Mouse (Mus musculus) midbrain, embryonic 12.5 days (tissue): ENCODE measurements at regions not wholly inside any gene's neighbourhood (a gene's known extent, or its start where the extent isn't known, plus 50 kb on each side); places are given as distances from the start of the nearest gene placed in this dataset.
"Not testable (repeated sequence)": the region's sequence is repeated elsewhere in the genome, so short reads cannot be mapped to it uniquely, and the experiment has no call there.

Experiments used
- ATAC-seq: fragments of 200-750 bp; cut with Nextera tagmentation; 2 replicates; pipeline ENCODE4 v1.8.0; 2017; ENCODE audit warnings: low read depth, moderate TSS enrichment, moderate library complexity; ENCODE audit not compliant: low FRiP score
- H3K27ac ChIP-seq: fragments of 300-500 bp; sonication (generic); replicated peaks from 2 replicates; pipeline ENCODE4 v1.5.1; 2016; ENCODE audit warnings: mild to moderate bottlenecking
- H3K27me3 ChIP-seq: fragments of 300-500 bp; sonication (generic); 2 replicates; pipeline ENCODE4 v1.6.1; 2016; ENCODE audit warnings: mild to moderate bottlenecking
- H3K36me3 ChIP-seq: fragments of 300-500 bp; sonication (generic); 2 replicates; pipeline ENCODE4 v1.6.1; 2016
- H3K4me1 ChIP-seq: fragments of 300-500 bp; sonication (generic); 2 replicates; pipeline ENCODE4 v1.6.1; 2016
- H3K4me2 ChIP-seq: fragments of 300-500 bp; sonication (generic); replicated peaks from 2 replicates; pipeline ENCODE4 v1.6.1; 2016; ENCODE audit warnings: mild to moderate bottlenecking, moderate library complexity
- H3K4me3 ChIP-seq: fragments of 300-500 bp; sonication (generic); 2 replicates; pipeline ENCODE4 v1.5.1; 2016; ENCODE audit warnings: mild to moderate bottlenecking
- H3K9ac ChIP-seq: fragments of 300-500 bp; sonication (generic); replicated peaks from 2 replicates; pipeline ENCODE4 v1.6.1; 2016; ENCODE audit warnings: mild to moderate bottlenecking, moderate library complexity
- H3K9me3 ChIP-seq: fragments of 300-500 bp; sonication (generic); 2 replicates; pipeline ENCODE4 v1.6.1; 2016; ENCODE audit warnings: mild to moderate bottlenecking
- WGBS: fragments of 180-500 bp; shearing (Covaris S2); methylation state at CpG from one replicate; pipeline ENCODE4 v1.1.7; 2016; 5-methylcytosine and 5-hydroxymethylcytosine counted together

GRCm38 (mm10) chr6:37703946-37704345, 166.7 kb upstream of the Trim24 start:
- 91% methylated on average over 2 of the region's 2 CpGs for WGBS
- no peaks in the 10 kb centered on the region for H3K4me1 ChIP-seq

GRCm38 (mm10) chr6:37705733-37706145, 164.9 kb upstream of the Trim24 start:
- WGBS = 93% methylated on average over 1 of the region's 1 CpGs
- Histone ChIP-seq H3K9me3 (0 out of 2 replicates have a peak, but pooled peaks cover 3% of the 10 kb centered on the region), H3K27ac (no peak overlapping the region), H3K4me1 (no peaks in the 10 kb centered on the region), H3K4me2 (no peak overlapping the region), H3K4me3 (no peak overlapping the region), H3K36me3 (no peaks in the 10 kb centered on the region), H3K27me3 (no peaks in the 10 kb centered on the region), H3K9ac (no peak overlapping the region)
- no peak for ATAC-seq

More at GRCm38 (mm10) chr6:37703946-37704345, 166.7 kb upstream of the Trim24 start:
- H3K27ac ChIP-seq = no peak overlapping the region
- 0 out of 2 replicates have a peak, but pooled peaks cover 3% of the 10 kb centered on the region for H3K9me3 ChIP-seq
- no peaks in the 10 kb centered on the region for H3K27me3 ChIP-seq
- ATAC-seq = no peak
- H3K36me3 ChIP-seq = no peaks in the 10 kb centered on the region
- H3K9ac ChIP-seq = no peak overlapping the region
- no peak overlapping the region for H3K4me2 ChIP-seq
- H3K4me3 ChIP-seq = no peak overlapping the region

- 74% methylated on average over 1 of the region's 1 CpGs for WGBS
- H3K27ac ChIP-seq, H3K9ac ChIP-seq, H3K4me1 ChIP-seq, H3K4me2 ChIP-seq, H3K4me3 ChIP-seq, H3K27me3 ChIP-seq, ATAC-seq, H3K36me3 ChIP-seq, H3K9me3 ChIP-seq: not testable (repeated sequence)
Observed at GRCm38 (mm10) chr6:37707671-37708070, 162.9 kb upstream of the Trim24 start.

- ATAC-seq = no peak
- WGBS = 75% methylated on average over 1 of the region's 1 CpGs
Observed at GRCm38 (mm10) chr6:37711766-37712165, 158.8 kb upstream of the Trim24 start.

GRCm38 (mm10) chr6:37713411-37713810, 157.2 kb upstream of the Trim24 start:
- Histone ChIP-seq H3K4me2 (no peak overlapping the region), H3K27me3 (no peaks in the 10 kb centered on the region), H3K9me3 (no peaks in the 10 kb centered on the region), H3K4me1 (peaks cover 6% of the 10 kb centered on the region; the same call in 1 of the 2 replicates), H3K36me3 (no peaks in the 10 kb centered on the region), H3K9ac (no peak overlapping the region), H3K27ac (no peak overlapping the region), H3K4me3 (no peak overlapping the region)
- no peak for ATAC-seq
- WGBS = 91% methylated on average over 4 of the region's 4 CpGs

More at GRCm38 (mm10) chr6:37711766-37712165, 158.8 kb upstream of the Trim24 start:
- Histone ChIP-seq H3K4me2 (no peak overlapping the region), H3K4me1 (peaks cover 6% of the 10 kb centered on the region; the same call in 1 of the 2 replicates), H3K27ac (no peak overlapping the region), H3K27me3 (no peaks in the 10 kb centered on the region), H3K9me3 (0 out of 2 replicates have a peak, but pooled peaks cover 1% of the 10 kb centered on the region), H3K36me3 (no peaks in the 10 kb centered on the region), H3K9ac (no peak overlapping the region), H3K4me3 (no peak overlapping the region)

GRCm38 (mm10) chr6:37714223-37714928, 156.2 kb upstream of the Trim24 start:
- H3K27ac ChIP-seq = no peak overlapping the region
- H3K36me3 ChIP-seq = no peaks in the 10 kb centered on the region
- H3K4me2 ChIP-seq = no peak overlapping the region
- no peaks in the 10 kb centered on the region for H3K27me3 ChIP-seq
- H3K9ac ChIP-seq = no peak overlapping the region
- no peaks in the 10 kb centered on the region for H3K9me3 ChIP-seq
- H3K4me3 ChIP-seq = no peak overlapping the region
- ATAC-seq = no peak
- H3K4me1 ChIP-seq = peaks cover 6% of the 10 kb centered on the region; the same call in 1 of the 2 replicates
- 27% methylated on average over 5 of the region's 6 CpGs for WGBS

- no peaks in the 10 kb centered on the region for H3K27me3 ChIP-seq
- no peaks in the 10 kb centered on the region for H3K4me1 ChIP-seq
- no peaks in the 10 kb centered on the region for H3K9me3 ChIP-seq
- WGBS = 72% methylated on average over 1 of the region's 1 CpGs
- H3K27ac ChIP-seq = no peak overlapping the region
- no peak overlapping the region for H3K4me3 ChIP-seq
- H3K4me2 ChIP-seq = no peak overlapping the region
- no peaks in the 10 kb centered on the region for H3K36me3 ChIP-seq
- ATAC-seq = no peak
- H3K9ac ChIP-seq = no peak overlapping the region
Observed at GRCm38 (mm10) chr6:37721736-37722135, 148.9 kb upstream of the Trim24 start.

GRCm38 (mm10) chr6:37723337-37723736, 147.3 kb upstream of the Trim24 start:
- Histone ChIP-seq H3K9ac (no peak overlapping the region), H3K4me1 (no peaks in the 10 kb centered on the region), H3K4me3 (no peak overlapping the region), H3K9me3 (no peaks in the 10 kb centered on the region), H3K27ac (no peak overlapping the region), H3K27me3 (no peaks in the 10 kb centered on the region), H3K36me3 (no peaks in the 10 kb centered on the region), H3K4me2 (no peak overlapping the region)
- no peak for ATAC-seq
- 69% methylated on average over 4 of the region's 4 CpGs for WGBS

- Histone ChIP-seq H3K4me3 (no peak overlapping the region), H3K4me2 (no peak overlapping the region), H3K27ac (no peak overlapping the region), H3K9me3 (no peaks in the 10 kb centered on the region), H3K9ac (no peak overlapping the region), H3K27me3 (no peaks in the 10 kb centered on the region), H3K4me1 (no peaks in the 10 kb centered on the region), H3K36me3 (no peaks in the 10 kb centered on the region)
- WGBS = 95% methylated on average over 5 of the region's 5 CpGs
- no peak for ATAC-seq
Observed at GRCm38 (mm10) chr6:37724240-37724639, 146.4 kb upstream of the Trim24 start.

- no peak for ATAC-seq
- Histone ChIP-seq H3K27ac (no peak overlapping the region), H3K36me3 (no peaks in the 10 kb centered on the region), H3K9ac (no peak overlapping the region), H3K9me3 (no peaks in the 10 kb centered on the region), H3K27me3 (no peaks in the 10 kb centered on the region), H3K4me2 (no peak overlapping the region), H3K4me1 (peaks cover 4% of the 10 kb centered on the region; the same call in 1 of the 2 replicates), H3K4me3 (no peak overlapping the region)
- 85% methylated on average over 2 of the region's 2 CpGs for WGBS
Observed at GRCm38 (mm10) chr6:37728621-37729020, 142.0 kb upstream of the Trim24 start.

- H3K4me1 ChIP-seq = peaks cover 4% of the 10 kb centered on the region; the same call in 1 of the 2 replicates
- H3K9ac ChIP-seq = no peak overlapping the region
- H3K4me3 ChIP-seq = no peak overlapping the region
- no peak for ATAC-seq
- H3K4me2 ChIP-seq = no peak overlapping the region
- H3K27ac ChIP-seq = no peak overlapping the region
- H3K27me3 ChIP-seq = no peaks in the 10 kb centered on the region
- 89% methylated on average over 2 of the region's 2 CpGs for WGBS
- no peaks in the 10 kb centered on the region for H3K9me3 ChIP-seq
- H3K36me3 ChIP-seq = no peaks in the 10 kb centered on the region
Observed at GRCm38 (mm10) chr6:37729165-37729564, 141.4 kb upstream of the Trim24 start.

- Histone ChIP-seq H3K4me2 (no peak overlapping the region), H3K4me1 (peaks cover 4% of the 10 kb centered on the region; the same call in 1 of the 2 replicates), H3K9me3 (no peaks in the 10 kb centered on the region), H3K9ac (no peak overlapping the region), H3K36me3 (no peaks in the 10 kb centered on the region), H3K4me3 (no peak overlapping the region), H3K27me3 (no peaks in the 10 kb centered on the region), H3K27ac (no peak overlapping the region)
- ATAC-seq = no peak
- WGBS = 66% methylated on average over 8 of the region's 8 CpGs
Observed at GRCm38 (mm10) chr6:37730500-37731239, 139.9 kb upstream of the Trim24 start.
